Comparison of ENCODE assay signal across 22 mouse cellular contexts in the genomic region with DNA sequence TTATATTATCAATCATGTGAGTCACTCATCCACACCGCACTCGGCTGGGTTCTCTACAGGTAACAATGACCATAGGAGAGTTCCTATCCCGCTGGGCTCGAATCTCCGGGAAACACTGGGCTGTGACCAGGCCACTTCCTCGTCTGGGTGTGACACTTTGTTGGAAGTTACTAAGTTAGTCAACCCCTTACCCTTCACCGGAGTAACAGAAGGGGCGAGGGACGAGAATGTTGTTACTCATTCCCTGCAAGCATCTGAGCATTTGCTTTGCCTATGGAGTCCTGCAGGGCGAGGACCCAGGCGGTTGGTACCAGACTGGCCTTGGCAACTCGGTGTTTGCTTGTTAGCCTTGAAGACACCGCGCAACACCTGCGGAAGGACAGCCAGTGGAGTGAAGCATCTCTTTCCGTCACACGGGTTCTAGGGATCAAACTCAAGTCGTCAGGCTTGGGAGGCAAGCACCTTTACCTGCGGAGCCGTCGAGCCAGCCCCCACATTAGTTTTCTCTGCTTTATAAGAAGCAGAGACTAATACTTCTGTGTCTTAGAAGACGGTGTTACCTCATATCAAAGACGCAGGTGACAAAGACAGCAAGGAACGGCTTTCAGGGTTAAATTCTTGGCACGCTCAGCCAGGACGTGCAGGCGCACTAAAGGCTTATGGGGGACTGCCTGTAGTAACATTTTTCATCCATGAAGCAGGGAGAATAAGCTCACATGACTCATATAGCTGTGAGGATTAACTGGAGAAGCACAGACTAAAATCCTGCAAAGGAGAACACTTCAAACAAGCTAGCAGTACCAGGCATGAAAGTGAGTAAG. TPM values are rescaled to one million over a fixed set of nuclear protein-coding genes. Genes with fewer than 3 reads are reported as not detected.
DNase-seq lines count a peak whose midpoint lies in the region; ATAC-seq and TF ChIP-seq lines count a peak whose summit lies in the region.
"Had no signal": no experiment of that assay in that cellular context is flagged by ENCODE, and none has a peak within 500 bp of the region (broad histone marks: within the 10 kb centered on the region; RNA-seq: fewer than 3 reads in every experiment).

No protein-coding gene starts in this region.

- intact Hi-C loops in heart, postnatal 25 days (cut with DNase I): no loop called here

- WGBS in embryonic facial prominence, embryonic 14.5 days: 85% methylated on average over 27 of the region's 27 CpGs
- 88% methylated on average over 27 of the region's 27 CpGs for WGBS in embryonic facial prominence, embryonic 10.5 days
- 80% methylated on average over 27 of the region's 27 CpGs for WGBS in embryonic facial prominence, embryonic 15.5 days
- 76% methylated on average over 27 of the region's 27 CpGs for WGBS in stomach, embryonic 16.5 days
- WGBS in intestine, embryonic 15.5 days: 84% methylated on average over 27 of the region's 27 CpGs

- H3K9me3 ChIP-seq in embryonic facial prominence, embryonic 14.5 days (ENCODE audit: control insufficient read depth, low read length): no peaks in the 10 kb centered on the region
- no peaks in the 10 kb centered on the region for H3K9me3 ChIP-seq in embryonic facial prominence, embryonic 10.5 days
- H3K9me3 ChIP-seq in embryonic facial prominence, embryonic 15.5 days (replicated peaks): no peaks in the 10 kb centered on the region
- no peaks in the 10 kb centered on the region for H3K9me3 ChIP-seq in stomach, embryonic 16.5 days (replicated peaks; ENCODE audit: control insufficient read depth, low read length)
- no peaks in the 10 kb centered on the region for H3K9me3 ChIP-seq in intestine, embryonic 15.5 days
- H3K9me3 ChIP-seq: embryonic facial prominence, embryonic 13.5 days; forebrain, embryonic 12.5 days; forebrain, embryonic 15.5 days; heart, embryonic 15.5 days; hindbrain, embryonic 12.5 days; hindbrain, embryonic 15.5 days had no signal

- H3K36me3 ChIP-seq in embryonic facial prominence, embryonic 14.5 days (ENCODE audit: control insufficient read depth, insufficient read depth, low read length): no peaks in the 10 kb centered on the region
- no peaks in the 10 kb centered on the region for H3K36me3 ChIP-seq in embryonic facial prominence, embryonic 10.5 days (replicated peaks)
- H3K36me3 ChIP-seq in embryonic facial prominence, embryonic 15.5 days: no peaks in the 10 kb centered on the region
- H3K36me3 ChIP-seq in stomach, embryonic 16.5 days (ENCODE audit: control insufficient read depth, insufficient read depth, low read length): no peaks in the 10 kb centered on the region
- no peaks in the 10 kb centered on the region for H3K36me3 ChIP-seq in intestine, embryonic 15.5 days
- H3K36me3 ChIP-seq: embryonic facial prominence, embryonic 13.5 days; forebrain, embryonic 12.5 days; forebrain, embryonic 15.5 days; heart, embryonic 12.5 days; heart, embryonic 15.5 days; hindbrain, embryonic 12.5 days; hindbrain, embryonic 15.5 days had no signal

- in situ Hi-C loops in Patski (cut with MboI; ENCODE audit: low pct_unique_long_range_greater_than_20kb): no loop called here

- no peak for TF ChIP-seq CTCF in Patski (IDR thresholded peaks at IDR 0.05)

- no peak overlapping the region for H3K4me3 ChIP-seq in embryonic facial prominence, embryonic 14.5 days (ENCODE audit: low read depth, low read length)
- no peak overlapping the region for H3K4me3 ChIP-seq in embryonic facial prominence, embryonic 10.5 days
- no peak overlapping the region for H3K4me3 ChIP-seq in embryonic facial prominence, embryonic 15.5 days (replicated peaks)
- no peak overlapping the region for H3K4me3 ChIP-seq in stomach, embryonic 16.5 days (replicated peaks; ENCODE audit: low read length)
- no peak overlapping the region for H3K4me3 ChIP-seq in intestine, embryonic 15.5 days (replicated peaks)
- H3K4me3 ChIP-seq: embryonic facial prominence, embryonic 13.5 days; forebrain, embryonic 12.5 days; forebrain, embryonic 15.5 days; heart, embryonic 12.5 days; heart, embryonic 15.5 days; hindbrain, embryonic 12.5 days; hindbrain, embryonic 15.5 days had no signal

- CTCF ChIA-PET in Patski (lab: Charles Lee): no interaction called here

- H3K9ac ChIP-seq in embryonic facial prominence, embryonic 14.5 days (ENCODE audit: low read depth, low read length): no peak overlapping the region
- H3K9ac ChIP-seq in embryonic facial prominence, embryonic 15.5 days: no peak overlapping the region
- no peak overlapping the region for H3K9ac ChIP-seq in stomach, embryonic 16.5 days (ENCODE audit: low read length)
- H3K9ac ChIP-seq in intestine, embryonic 15.5 days: no peak overlapping the region
- H3K9ac ChIP-seq: embryonic facial prominence, embryonic 13.5 days; forebrain, embryonic 12.5 days; forebrain, embryonic 15.5 days; heart, embryonic 12.5 days; heart, embryonic 15.5 days; hindbrain, embryonic 12.5 days; hindbrain, embryonic 15.5 days had no signal

- peak; percentile 46 for DNase-seq in embryonic facial prominence, embryonic 14.5 days (ENCODE audit: low spot score)
- DNase-seq in embryonic facial prominence, embryonic 10.5 days (ENCODE audit: low spot score): no peak
- DNase-seq in Patski (ENCODE audit: low read depth, low spot score): peak; percentile 15
- no peak for DNase-seq in heart, postnatal 25 days (ENCODE audit: low spot score)
- no peak for DNase-seq in Muller cell, postnatal 12 days (ENCODE audit: inconsistent ontology term)
- DNase-seq: cerebellum, adult 18-20 months; cerebellum, adult 9-11 months; cerebellum, postnatal 25 days; gastrocnemius, postnatal 25 days; heart, adult 18-20 months; heart, postnatal 10 days; kidney, adult 11 months had no signal

- no peak overlapping the region for H3K4me2 ChIP-seq in embryonic facial prominence, embryonic 14.5 days (ENCODE audit: low read depth, low read length)
- H3K4me2 ChIP-seq in embryonic facial prominence, embryonic 15.5 days (replicated peaks): no peak overlapping the region
- no peak overlapping the region for H3K4me2 ChIP-seq in stomach, embryonic 16.5 days (ENCODE audit: low read depth, low read length)
- H3K4me2 ChIP-seq in intestine, embryonic 15.5 days (replicated peaks): no peak overlapping the region
- H3K4me2 ChIP-seq: embryonic facial prominence, embryonic 13.5 days; forebrain, embryonic 12.5 days; forebrain, embryonic 15.5 days; heart, embryonic 12.5 days; heart, embryonic 15.5 days; hindbrain, embryonic 12.5 days; hindbrain, embryonic 15.5 days had no signal

- ATAC-seq in embryonic facial prominence, embryonic 14.5 days (ENCODE audit: low read depth): peak; percentile 53; the same call in 1 of the 2 replicates
- ATAC-seq in Patski: peak; percentile 39
- no peak; the same call in 1 of the 2 replicates for ATAC-seq in embryonic facial prominence, embryonic 15.5 days (ENCODE audit: insufficient number of reproducible peaks, low FRiP score, low TSS enrichment, low read depth)
- ATAC-seq in stomach, embryonic 16.5 days (ENCODE audit: insufficient read depth, low FRiP score): peak; percentile 56; the same call in 1 of the 2 replicates
- ATAC-seq in intestine, embryonic 15.5 days: no peak
- ATAC-seq: forebrain, embryonic 15.5 days had no signal

- POLR2A ChIA-PET in Patski (lab: Charles Lee): no interaction called here

- H3K27me3 ChIP-seq in embryonic facial prominence, embryonic 14.5 days (replicated peaks; ENCODE audit: control insufficient read depth, insufficient read depth, low read length): no peaks in the 10 kb centered on the region
- H3K27me3 ChIP-seq in embryonic facial prominence, embryonic 10.5 days (replicated peaks; ENCODE audit: low read depth, poor library complexity, severe bottlenecking): no peaks in the 10 kb centered on the region
- H3K27me3 ChIP-seq in Patski: no peaks in the 10 kb centered on the region
- no peaks in the 10 kb centered on the region for H3K27me3 ChIP-seq in embryonic facial prominence, embryonic 15.5 days
- H3K27me3 ChIP-seq in stomach, embryonic 16.5 days (ENCODE audit: control insufficient read depth, insufficient read depth, low read length): no peaks in the 10 kb centered on the region
- no peaks in the 10 kb centered on the region for H3K27me3 ChIP-seq in intestine, embryonic 15.5 days (replicated peaks)
- H3K27me3 ChIP-seq: embryonic facial prominence, embryonic 13.5 days; forebrain, embryonic 12.5 days; forebrain, embryonic 15.5 days; heart, embryonic 12.5 days; heart, embryonic 15.5 days; hindbrain, embryonic 12.5 days; hindbrain, embryonic 15.5 days had no signal

- H3K4me1 ChIP-seq in embryonic facial prominence, embryonic 14.5 days (ENCODE audit: control insufficient read depth, insufficient read depth, low read length): no peaks in the 10 kb centered on the region
- no peaks in the 10 kb centered on the region for H3K4me1 ChIP-seq in embryonic facial prominence, embryonic 10.5 days
- no peaks in the 10 kb centered on the region for H3K4me1 ChIP-seq in embryonic facial prominence, embryonic 15.5 days
- H3K4me1 ChIP-seq in stomach, embryonic 16.5 days (ENCODE audit: control insufficient read depth, insufficient read depth, low read length): no peaks in the 10 kb centered on the region
- 0 out of 2 replicates have a peak, but pooled peaks cover 1% of the 10 kb centered on the region for H3K4me1 ChIP-seq in intestine, embryonic 15.5 days (replicated peaks)
- H3K4me1 ChIP-seq: embryonic facial prominence, embryonic 13.5 days; forebrain, embryonic 12.5 days; forebrain, embryonic 15.5 days; heart, embryonic 12.5 days; heart, embryonic 15.5 days; hindbrain, embryonic 12.5 days; hindbrain, embryonic 15.5 days had no signal

- H3K27ac ChIP-seq in embryonic facial prominence, embryonic 14.5 days (replicated peaks; ENCODE audit: low read depth, low read length): no peak overlapping the region
- no peak overlapping the region for H3K27ac ChIP-seq in embryonic facial prominence, embryonic 10.5 days (replicated peaks)
- H3K27ac ChIP-seq in embryonic facial prominence, embryonic 15.5 days (replicated peaks): 0 out of 2 replicates have a peak overlapping the region, but pooled peaks have one; percentile 17
- H3K27ac ChIP-seq in stomach, embryonic 16.5 days (ENCODE audit: low read length): peak overlapping the region; percentile 66
- H3K27ac ChIP-seq in intestine, embryonic 15.5 days: no peak overlapping the region
- H3K27ac ChIP-seq: embryonic facial prominence, embryonic 13.5 days; forebrain, embryonic 12.5 days; forebrain, embryonic 15.5 days; heart, embryonic 15.5 days; hindbrain, embryonic 12.5 days; hindbrain, embryonic 15.5 days had no signal

RNA-seq across cellular contexts. Expression of a gene that starts 10.0 kb away (rescaled TPM):
- 37.6 and 43.6 TPM in 2 replicates for polyA plus RNA-seq in embryonic facial prominence, embryonic 14.5 days (2014; fragmentation: Nextera tagmentation; extraction: Ambion mirVana)
- polyA plus RNA-seq in embryonic facial prominence, embryonic 10.5 days (2016; fragmentation: Nextera tagmentation; extraction: Ambion mirVana): 8.3 and 11.6 TPM in 2 replicates
- 1.4 TPM for polyA plus RNA-seq in Patski (2021)
- polyA plus RNA-seq in embryonic facial prominence, embryonic 15.5 days (2015; fragmentation: Nextera tagmentation; extraction: Ambion mirVana): 60.5 and 68.7 TPM in 2 replicates
- 74.0 and 88.1 TPM in 2 replicates for polyA plus RNA-seq in stomach, embryonic 16.5 days (2015; fragmentation: Nextera tagmentation; extraction: Ambion mirVana)
- total RNA-seq in heart, postnatal 25 days (2021): 1 to 10 TPM; 3.9 to 4.5 TPM
- 44.4 and 50.7 TPM in 2 replicates for polyA plus RNA-seq in intestine, embryonic 15.5 days (2015; fragmentation: Nextera tagmentation; extraction: Ambion mirVana)

Comparison
In these comparisons a context has a peak if more than half of its experiments do, and no peak if none do; other contexts are left out.
1. ATAC-seq: peak in embryonic facial prominence, embryonic 14.5 days (single experiment), Patski (single experiment) and stomach, embryonic 16.5 days (single experiment); none in embryonic facial prominence, embryonic 15.5 days (single experiment) and intestine, embryonic 15.5 days (single experiment).
2. DNase-seq: peak in embryonic facial prominence, embryonic 14.5 days (single experiment) and Patski (single experiment); none in embryonic facial prominence, embryonic 10.5 days (single experiment), heart, postnatal 25 days (single experiment) and Muller cell, postnatal 12 days (single experiment).
3. H3K27ac ChIP-seq: peak in embryonic facial prominence, embryonic 15.5 days (single experiment) and stomach, embryonic 16.5 days (single experiment); none in embryonic facial prominence, embryonic 14.5 days (single experiment), embryonic facial prominence, embryonic 10.5 days (single experiment) and intestine, embryonic 15.5 days (single experiment).